Mouse (Mus musculus): Measurements from ENCODE around the gene Afap1l2. TPM values are rescaled to one million over a fixed set of nuclear protein-coding genes. Genes with fewer than 3 reads are reported as not detected.

The Afap1l2 gene
- polyA plus RNA-seq, 1 experiment from 2014 or later: 15.5 TPM

DNA sequence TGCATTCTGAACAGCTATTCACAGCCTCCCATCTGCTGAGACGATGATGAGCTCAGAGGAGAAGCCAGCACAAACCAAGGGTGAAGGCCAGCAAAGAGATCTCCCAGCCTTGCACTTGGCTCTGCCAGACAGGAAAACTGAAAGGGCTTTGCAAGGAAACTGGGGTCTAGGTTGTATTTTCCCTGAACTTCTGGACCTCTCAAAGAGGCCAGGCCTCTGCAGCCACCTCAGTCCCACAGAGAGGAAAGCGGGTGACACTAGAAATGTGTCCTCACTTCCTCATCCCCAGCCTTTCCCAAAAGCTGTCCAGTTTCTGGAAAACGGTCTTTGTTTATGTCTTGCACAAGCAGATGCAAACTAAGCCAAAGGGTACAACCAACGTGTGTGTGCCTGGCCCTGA, 54.2 kb downstream of the Afap1l2 start:
- Histone ChIP-seq H3K36me3 (ENCODE audit: insufficient read depth, low read length) (no peaks in the 10 kb centered on the region), H3K27ac (ENCODE audit: low read length) (0 out of 2 replicates have a peak overlapping the region, but pooled peaks have one; percentile 26), H3K9ac (replicated peaks; ENCODE audit: low read depth) (no peak overlapping the region), H3K4me2 (replicated peaks; ENCODE audit: low read depth, low read length) (no peak overlapping the region), H3K27me3 (replicated peaks; ENCODE audit: insufficient read depth, low read length) (no peaks in the 10 kb centered on the region), H3K4me3 (ENCODE audit: low read depth, low read length) (no peak overlapping the region), H3K9me3 (ENCODE audit: low read length) (no peaks in the 10 kb centered on the region), H3K4me1 (ENCODE audit: insufficient read depth, low read depth, low read length) (peaks cover under 1% of the 10 kb centered on the region; the same call in 1 of the 2 replicates)
- peak; percentile 72 for DNase-seq (ENCODE audit: low spot score)
- TF ChIP-seq CTCF (IDR thresholded peaks at IDR 0.05) (no peak), EP300 (IDR thresholded peaks at IDR 0.05) (peak; percentile 54)
- WGBS: 51% methylated on average over 4 of the region's 4 CpGs
- peak; percentile 60 for ATAC-seq

- Histone ChIP-seq H3K27ac (ENCODE audit: low read length) (no peak overlapping the region), H3K9ac (replicated peaks; ENCODE audit: low read depth) (no peak overlapping the region), H3K9me3 (ENCODE audit: low read length) (no peaks in the 10 kb centered on the region), H3K36me3 (ENCODE audit: insufficient read depth, low read length) (no peaks in the 10 kb centered on the region), H3K4me3 (ENCODE audit: low read depth, low read length) (no peak overlapping the region), H3K4me1 (ENCODE audit: insufficient read depth, low read depth, low read length) (no peaks in the 10 kb centered on the region), H3K27me3 (replicated peaks; ENCODE audit: insufficient read depth, low read length) (no peaks in the 10 kb centered on the region), H3K4me2 (replicated peaks; ENCODE audit: low read depth, low read length) (no peak overlapping the region)
- 79% methylated on average over 7 of the region's 7 CpGs for WGBS
- DNase-seq (ENCODE audit: low spot score): no peak
- TF ChIP-seq EP300 (IDR thresholded peaks at IDR 0.05) (no peak), CTCF (IDR thresholded peaks at IDR 0.05) (no peak)
- ATAC-seq: no peak
Measured at GRCm38 (mm10) chr19:56950818-56951217, 57.2 kb downstream of the Afap1l2 start.

- H3K4me1 ChIP-seq (ENCODE audit: insufficient read depth, low read depth, low read length): no peaks in the 10 kb centered on the region
- H3K9me3 ChIP-seq (ENCODE audit: low read length): no peaks in the 10 kb centered on the region
- H3K4me2 ChIP-seq (replicated peaks; ENCODE audit: low read depth, low read length): no peak overlapping the region
- TF ChIP-seq EP300 (IDR thresholded peaks at IDR 0.05) (no peak), CTCF (IDR thresholded peaks at IDR 0.05) (no peak)
- H3K9ac ChIP-seq (replicated peaks; ENCODE audit: low read depth): no peak overlapping the region
- no peak for DNase-seq (ENCODE audit: low spot score)
- no peaks in the 10 kb centered on the region for H3K27me3 ChIP-seq (replicated peaks; ENCODE audit: insufficient read depth, low read length)
- ATAC-seq: no peak
- WGBS: 51% methylated on average over 8 of the region's 8 CpGs
- no peak overlapping the region for H3K4me3 ChIP-seq (ENCODE audit: low read depth, low read length)
- no peaks in the 10 kb centered on the region for H3K36me3 ChIP-seq (ENCODE audit: insufficient read depth, low read length)
- no peak overlapping the region for H3K27ac ChIP-seq (ENCODE audit: low read length)
Measured at GRCm38 (mm10) chr19:56949868-56950267, 58.2 kb downstream of the Afap1l2 start.

DNA sequence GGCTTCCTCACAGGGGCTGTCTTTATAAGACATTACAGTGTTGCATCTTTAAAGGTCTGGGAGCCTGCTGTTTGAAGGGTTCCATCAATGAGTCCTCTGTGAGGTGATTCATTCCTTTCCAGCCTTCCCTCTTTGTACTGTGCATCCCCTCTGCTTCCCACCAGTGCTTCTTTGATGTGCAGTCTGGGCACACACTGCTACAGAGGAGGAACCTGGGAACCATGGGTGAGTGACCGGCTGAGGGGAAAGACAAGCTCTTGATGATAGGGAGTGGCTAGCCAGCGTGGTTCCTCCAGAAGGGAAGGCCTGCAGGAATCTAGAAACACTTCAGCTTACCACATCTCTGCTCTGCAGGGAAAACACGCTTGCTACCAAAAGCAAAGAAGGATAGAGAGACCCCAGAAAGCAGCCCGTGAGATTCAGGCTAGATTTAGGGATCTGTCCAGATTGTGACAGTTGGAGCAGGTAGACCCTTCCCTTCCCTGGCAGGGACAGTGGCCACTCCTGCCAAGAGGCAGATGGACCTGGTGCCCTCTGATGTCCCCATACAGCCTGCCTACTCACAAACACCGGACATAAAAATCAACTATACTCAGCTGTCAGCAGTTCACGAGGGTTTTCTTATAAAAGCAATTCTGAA, 59.9 kb downstream of the Afap1l2 start:
- H3K27ac ChIP-seq (ENCODE audit: low read length): no peak overlapping the region
- DNase-seq (ENCODE audit: low spot score) (no peak), ATAC-seq (no peak)
- no peak for TF ChIP-seq CTCF (IDR thresholded peaks at IDR 0.05)
- no peak for TF ChIP-seq EP300 (IDR thresholded peaks at IDR 0.05)
- H3K27me3 ChIP-seq (replicated peaks; ENCODE audit: insufficient read depth, low read length): no peaks in the 10 kb centered on the region
- no peak overlapping the region for H3K9ac ChIP-seq (replicated peaks; ENCODE audit: low read depth)
- WGBS: 51% methylated on average over 6 of the region's 6 CpGs
- H3K4me1 ChIP-seq (ENCODE audit: insufficient read depth, low read depth, low read length): no peaks in the 10 kb centered on the region
- no peak overlapping the region for H3K4me2 ChIP-seq (replicated peaks; ENCODE audit: low read depth, low read length)
- no peak overlapping the region for H3K4me3 ChIP-seq (ENCODE audit: low read depth, low read length)
- no peaks in the 10 kb centered on the region for H3K9me3 ChIP-seq (ENCODE audit: low read length)
- H3K36me3 ChIP-seq (ENCODE audit: insufficient read depth, low read length): no peaks in the 10 kb centered on the region

- no peak for ATAC-seq
Measured at GRCm38 (mm10) chr19:56946727-56947126, 61.3 kb downstream of the Afap1l2 start.

GRCm38 (mm10) chr19:56946277-56946676, 61.8 kb downstream of the Afap1l2 start:
- no peaks in the 10 kb centered on the region for H3K4me1 ChIP-seq (ENCODE audit: insufficient read depth, low read depth, low read length)
- DNase-seq (ENCODE audit: low spot score) (no peak), ATAC-seq (no peak)
- no peaks in the 10 kb centered on the region for H3K9me3 ChIP-seq (ENCODE audit: low read length)
- H3K9ac ChIP-seq (replicated peaks; ENCODE audit: low read depth): no peak overlapping the region
- no peak for TF ChIP-seq CTCF (IDR thresholded peaks at IDR 0.05)
- no peak for TF ChIP-seq EP300 (IDR thresholded peaks at IDR 0.05)
- no peaks in the 10 kb centered on the region for H3K27me3 ChIP-seq (replicated peaks; ENCODE audit: insufficient read depth, low read length)
- H3K4me3 ChIP-seq (ENCODE audit: low read depth, low read length): no peak overlapping the region
- H3K36me3 ChIP-seq (ENCODE audit: insufficient read depth, low read length): no peaks in the 10 kb centered on the region
- 87% methylated on average over 7 of the region's 7 CpGs for WGBS
- H3K27ac ChIP-seq (ENCODE audit: low read length): no peak overlapping the region
- H3K4me2 ChIP-seq (replicated peaks; ENCODE audit: low read depth, low read length): no peak overlapping the region

More at GRCm38 (mm10) chr19:56946727-56947126, 61.3 kb downstream of the Afap1l2 start:
- Histone ChIP-seq H3K4me2 (replicated peaks; ENCODE audit: low read depth, low read length) (no peak overlapping the region), H3K9me3 (ENCODE audit: low read length) (no peaks in the 10 kb centered on the region), H3K4me3 (ENCODE audit: low read depth, low read length) (no peak overlapping the region), H3K27ac (ENCODE audit: low read length) (no peak overlapping the region), H3K27me3 (replicated peaks; ENCODE audit: insufficient read depth, low read length) (no peaks in the 10 kb centered on the region), H3K4me1 (ENCODE audit: insufficient read depth, low read depth, low read length) (no peaks in the 10 kb centered on the region), H3K36me3 (ENCODE audit: insufficient read depth, low read length) (no peaks in the 10 kb centered on the region), H3K9ac (replicated peaks; ENCODE audit: low read depth) (no peak overlapping the region)
- DNase-seq (ENCODE audit: low spot score): no peak
- no peak for TF ChIP-seq EP300 (IDR thresholded peaks at IDR 0.05)
- TF ChIP-seq CTCF (IDR thresholded peaks at IDR 0.05): no peak
- 66% methylated on average over 3 of the region's 3 CpGs for WGBS

All from lung, postnatal 0 days (tissue).